Mouse (Mus musculus): ENCODE data around the gene Msln. TPM values are rescaled to one million over a fixed set of nuclear protein-coding genes. Genes with fewer than 3 reads are reported as not detected.

Gene Msln
- polyA plus RNA-seq, 1 experiment from 2014 or later = 0.30 TPM

- ATAC-seq = peak; percentile 24
- WGBS (ENCODE audit: insufficient replicate concordance) = 2% methylated on average over 36 of the region's 45 CpGs
- Histone ChIP-seq H3K9ac (no peak within 1 kb of the TSS), H3K36me3 (peaks cover 38% of the 10 kb centered on the region), H3K4me2 (peak within 1 kb of the TSS; percentile 63), H3K4me1 (peaks cover 23% of the 10 kb centered on the region), H3K27me3 (replicated peaks) (peaks cover 55% of the 10 kb centered on the region), H3K9me3 (replicated peaks) (no peaks in the 10 kb centered on the region), H3K4me3 (peak within 1 kb of the TSS; percentile 37), H3K27ac (no peak within 1 kb of the TSS)
Measured at GRCm38 (mm10) chr17:25716711-25717637, 37.2 kb downstream of the Msln start, which contains the start of gene Gng13. Gene Gng13 (plus strand): TSS chr17:25717171.

GRCm38 (mm10) chr17:25716130-25716529 lies 38.0 kb downstream of the Msln start:
- no peaks in the 10 kb centered on the region for H3K9me3 ChIP-seq (replicated peaks)
- H3K4me1 ChIP-seq = peaks cover 23% of the 10 kb centered on the region
- peaks cover 29% of the 10 kb centered on the region for H3K36me3 ChIP-seq
- ATAC-seq = no peak
- no peak overlapping the region for H3K4me2 ChIP-seq
- no peak overlapping the region for H3K9ac ChIP-seq
- peaks cover 55% of the 10 kb centered on the region for H3K27me3 ChIP-seq (replicated peaks)
- no peak overlapping the region for H3K27ac ChIP-seq
- no peak overlapping the region for H3K4me3 ChIP-seq
- WGBS (ENCODE audit: insufficient replicate concordance) = 5% methylated on average over 6 of the region's 6 CpGs

- WGBS (ENCODE audit: insufficient replicate concordance) = 33% methylated on average over 3 of the region's 3 CpGs
- H3K9me3 ChIP-seq (replicated peaks) = no peaks in the 10 kb centered on the region
- H3K4me3 ChIP-seq = no peak overlapping the region
- peaks cover 24% of the 10 kb centered on the region for H3K36me3 ChIP-seq
- ATAC-seq = peak; percentile 36; the same call in 1 of the 2 replicates
- no peak overlapping the region for H3K27ac ChIP-seq
- no peak overlapping the region for H3K4me2 ChIP-seq
- H3K9ac ChIP-seq = no peak overlapping the region
- H3K4me1 ChIP-seq = peaks cover 23% of the 10 kb centered on the region
- H3K27me3 ChIP-seq (replicated peaks) = peaks cover 55% of the 10 kb centered on the region
Measured at GRCm38 (mm10) chr17:25715627-25716026, 38.6 kb downstream of the Msln start.

GRCm38 (mm10) chr17:25711136-25711535 lies 43.0 kb downstream of the Msln start:
- Histone ChIP-seq H3K4me3 (no peak overlapping the region), H3K36me3 (no peaks in the 10 kb centered on the region), H3K4me1 (peaks cover 7% of the 10 kb centered on the region), H3K27ac (no peak overlapping the region), H3K27me3 (replicated peaks) (peaks cover 28% of the 10 kb centered on the region), H3K4me2 (no peak overlapping the region), H3K9me3 (replicated peaks) (no peaks in the 10 kb centered on the region; the same call in 1 of the 2 replicates), H3K9ac (no peak overlapping the region)
- 54% methylated on average over 4 of the region's 4 CpGs for WGBS (ENCODE audit: insufficient replicate concordance)
- ATAC-seq = no peak

GRCm38 (mm10) chr17:25709994-25710393 lies 44.2 kb downstream of the Msln start:
- Histone ChIP-seq H3K4me3 (no peak overlapping the region), H3K27ac (no peak overlapping the region), H3K4me1 (no peaks in the 10 kb centered on the region), H3K36me3 (no peaks in the 10 kb centered on the region), H3K9me3 (replicated peaks) (no peaks in the 10 kb centered on the region; the same call in 1 of the 2 replicates), H3K4me2 (no peak overlapping the region), H3K27me3 (replicated peaks) (peaks cover 16% of the 10 kb centered on the region), H3K9ac (no peak overlapping the region)
- peak; percentile 37; the same call in 1 of the 2 replicates for ATAC-seq
- 67% methylated on average over 2 of the region's 2 CpGs for WGBS (ENCODE audit: insufficient replicate concordance)

- no peak overlapping the region for H3K9ac ChIP-seq
- ATAC-seq = no peak
- 52% methylated on average over 9 of the region's 9 CpGs for WGBS (ENCODE audit: insufficient replicate concordance)
- peaks cover 6% of the 10 kb centered on the region; the same call in 1 of the 2 replicates for H3K27me3 ChIP-seq (replicated peaks)
- no peaks in the 10 kb centered on the region for H3K4me1 ChIP-seq
- H3K36me3 ChIP-seq = no peaks in the 10 kb centered on the region
- H3K9me3 ChIP-seq (replicated peaks) = no peaks in the 10 kb centered on the region
- no peak overlapping the region for H3K27ac ChIP-seq
- H3K4me2 ChIP-seq = no peak overlapping the region
- no peak overlapping the region for H3K4me3 ChIP-seq
Measured at GRCm38 (mm10) chr17:25700863-25701496, 53.2 kb downstream of the Msln start.

Small RNA genes within 50 kb of the gene (microRNA-seq; reads per million reads assigned to microRNA genes)
- gene Gm25083 (not detected), gene Mir6966 (not detected)

Other genes starting within 250 kb of the Msln start
- 0.52 and 0.65 TPM in 2 replicates for gene Sox8, start 183.7 kb downstream of the Msln start, polyA plus RNA-seq (2016; fragmentation: Nextera tagmentation; extraction: Ambion mirVana)
- gene Lmf1, start 175.3 kb downstream of the Msln start, polyA plus RNA-seq (2016; fragmentation: Nextera tagmentation; extraction: Ambion mirVana) = 14.4 and 15.0 TPM in 2 replicates
- 1.2 and 1.4 TPM in 2 replicates for gene Gng13, start 37.2 kb downstream of the Msln start, polyA plus RNA-seq (2016; fragmentation: Nextera tagmentation; extraction: Ambion mirVana)
- gene Chtf18, start 27.0 kb downstream of the Msln start, polyA plus RNA-seq (2016; fragmentation: Nextera tagmentation; extraction: Ambion mirVana) = 33.3 and 37.6 TPM in 2 replicates
- 8.8 and 10.3 TPM in 2 replicates for gene Rpusd1, start 26.7 kb downstream of the Msln start, polyA plus RNA-seq (2016; fragmentation: Nextera tagmentation; extraction: Ambion mirVana)
- not detected in 2 replicates for gene Mslnl, start 18.3 kb downstream of the Msln start, polyA plus RNA-seq (2016; fragmentation: Nextera tagmentation; extraction: Ambion mirVana)
- gene Narfl, start 19.4 kb upstream of the Msln start, polyA plus RNA-seq (2016; fragmentation: Nextera tagmentation; extraction: Ambion mirVana) = 18.9 and 19.3 TPM in 2 replicates
- gene Haghl, start 31.3 kb upstream of the Msln start, polyA plus RNA-seq (2016; fragmentation: Nextera tagmentation; extraction: Ambion mirVana) = 11.4 and 11.9 TPM in 2 replicates
- gene Ccdc78, start 32.2 kb upstream of the Msln start, polyA plus RNA-seq (2016; fragmentation: Nextera tagmentation; extraction: Ambion mirVana) = 0.17 TPM in 1 of 2 replicates, not detected in the other
- 59.8 and 68.1 TPM in 2 replicates for gene Fam173a, start 38.5 kb upstream of the Msln start, polyA plus RNA-seq (2016; fragmentation: Nextera tagmentation; extraction: Ambion mirVana)
- not detected in 2 replicates for gene AC134908.4, start 41.3 kb upstream of the Msln start, polyA plus RNA-seq (2016; fragmentation: Nextera tagmentation; extraction: Ambion mirVana)
- 29.1 and 31.7 TPM in 2 replicates for gene Metrn, start 42.8 kb upstream of the Msln start, polyA plus RNA-seq (2016; fragmentation: Nextera tagmentation; extraction: Ambion mirVana)
- gene Fbxl16, start 54.7 kb upstream of the Msln start, polyA plus RNA-seq (2016; fragmentation: Nextera tagmentation; extraction: Ambion mirVana) = 0.18 and 0.33 TPM in 2 replicates
- gene Wdr24, start 69.2 kb upstream of the Msln start, polyA plus RNA-seq (2016; fragmentation: Nextera tagmentation; extraction: Ambion mirVana) = 17.7 and 18.7 TPM in 2 replicates
- 26.6 and 26.8 TPM in 2 replicates for gene Jmjd8, start 74.5 kb upstream of the Msln start, polyA plus RNA-seq (2016; fragmentation: Nextera tagmentation; extraction: Ambion mirVana)
- gene Stub1, start 79.0 kb upstream of the Msln start, polyA plus RNA-seq (2016; fragmentation: Nextera tagmentation; extraction: Ambion mirVana) = 150 and 156 TPM in 2 replicates
- 0.80 and 0.89 TPM in 2 replicates for gene Rhbdl1, start 82.9 kb upstream of the Msln start, polyA plus RNA-seq (2016; fragmentation: Nextera tagmentation; extraction: Ambion mirVana)
- gene Gm20683, start 87.4 kb upstream of the Msln start, polyA plus RNA-seq (2016; fragmentation: Nextera tagmentation; extraction: Ambion mirVana) = 0.43 and 0.64 TPM in 2 replicates
- gene Rhot2, start 90.5 kb upstream of the Msln start, polyA plus RNA-seq (2016; fragmentation: Nextera tagmentation; extraction: Ambion mirVana) = 15.8 and 17.4 TPM in 2 replicates
- gene Wdr90, start 107.1 kb upstream of the Msln start, polyA plus RNA-seq (2016; fragmentation: Nextera tagmentation; extraction: Ambion mirVana) = 19.5 and 19.6 TPM in 2 replicates
- 68.0 and 70.3 TPM in 2 replicates for gene Mcrip2, start 114.4 kb upstream of the Msln start, polyA plus RNA-seq (2016; fragmentation: Nextera tagmentation; extraction: Ambion mirVana)
- 52.3 and 53.5 TPM in 2 replicates for gene Mettl26, start 120.7 kb upstream of the Msln start, polyA plus RNA-seq (2016; fragmentation: Nextera tagmentation; extraction: Ambion mirVana)
- 0.83 and 0.91 TPM in 2 replicates for gene Wfikkn1, start 126.5 kb upstream of the Msln start, polyA plus RNA-seq (2016; fragmentation: Nextera tagmentation; extraction: Ambion mirVana)
- gene Rab40c, start 165.3 kb upstream of the Msln start, polyA plus RNA-seq (2016; fragmentation: Nextera tagmentation; extraction: Ambion mirVana) = 9.9 and 11.8 TPM in 2 replicates
- 161 and 171 TPM in 2 replicates for gene Pigq, start 190.6 kb upstream of the Msln start, polyA plus RNA-seq (2016; fragmentation: Nextera tagmentation; extraction: Ambion mirVana)
- 5.0 and 7.3 TPM in 2 replicates for gene Nhlrc4, start 190.6 kb upstream of the Msln start, polyA plus RNA-seq (2016; fragmentation: Nextera tagmentation; extraction: Ambion mirVana)
- gene A930017K11Rik, start 198.2 kb upstream of the Msln start, polyA plus RNA-seq (2016; fragmentation: Nextera tagmentation; extraction: Ambion mirVana) = 0.36 and 0.49 TPM in 2 replicates
- gene Capn15, start 231.4 kb upstream of the Msln start, polyA plus RNA-seq (2016; fragmentation: Nextera tagmentation; extraction: Ambion mirVana) = 20.4 and 21.3 TPM in 2 replicates